Mouse (Mus musculus): ENCODE measurements around the gene Tcf25.

Tcf25 gene

GRCm38 (mm10) chr8:123373403-123374238, at the start of gene Tcf25:
Gene Tcf25, plus strand, starts transcription at chr8:123373753.
- DNase-seq (ENCODE audit: low read depth, low spot score), result peak; percentile 95

- DNase-seq (ENCODE audit: low read depth, low spot score), result no peak
These were observed 45.0 kb upstream of the Tcf25 start for GRCm38 (mm10) chr8:123328552-123328951.

- no peak for DNase-seq (ENCODE audit: low read depth, low spot score)
These were observed 44.2 kb upstream of the Tcf25 start for GRCm38 (mm10) chr8:123329350-123329749.

GRCm38 (mm10) chr8:123329961-123330360, 43.6 kb upstream of the Tcf25 start:
- DNase-seq (ENCODE audit: low read depth, low spot score), result no peak

- no peak for DNase-seq (ENCODE audit: low read depth, low spot score)
These were observed 42.9 kb upstream of the Tcf25 start for GRCm38 (mm10) chr8:123330701-123331100.

GRCm38 (mm10) chr8:123331301-123331700, 42.3 kb upstream of the Tcf25 start:
- DNase-seq (ENCODE audit: low read depth, low spot score), result no peak

- DNase-seq (ENCODE audit: low read depth, low spot score), result no peak
These were observed 41.7 kb upstream of the Tcf25 start for GRCm38 (mm10) chr8:123331810-123332209.

- peak; percentile 60 for DNase-seq (ENCODE audit: low read depth, low spot score)
These were observed 41.1 kb upstream of the Tcf25 start, which contains the start of gene Spire2 for GRCm38 (mm10) chr8:123332262-123333090. Gene Spire2, plus strand, starts transcription at chr8:123332713.

- no peak for DNase-seq (ENCODE audit: low read depth, low spot score)
These were observed 40.4 kb upstream of the Tcf25 start for GRCm38 (mm10) chr8:123333091-123333587.

- no peak for DNase-seq (ENCODE audit: low read depth, low spot score)
These were observed 39.7 kb upstream of the Tcf25 start for GRCm38 (mm10) chr8:123333864-123334263.

GRCm38 (mm10) chr8:123334467-123334866, 39.1 kb upstream of the Tcf25 start:
- DNase-seq (ENCODE audit: low read depth, low spot score), result no peak

- DNase-seq (ENCODE audit: low read depth, low spot score), result no peak
These were observed 36.1 kb upstream of the Tcf25 start for GRCm38 (mm10) chr8:123337475-123337874.

- no peak for DNase-seq (ENCODE audit: low read depth, low spot score)
These were observed 33.5 kb upstream of the Tcf25 start for GRCm38 (mm10) chr8:123340071-123340470.

- no peak for DNase-seq (ENCODE audit: low read depth, low spot score)
These were observed 32.2 kb upstream of the Tcf25 start for GRCm38 (mm10) chr8:123341040-123342015.

GRCm38 (mm10) chr8:123342253-123342652, 31.3 kb upstream of the Tcf25 start:
- DNase-seq (ENCODE audit: low read depth, low spot score), result no peak

GRCm38 (mm10) chr8:123342911-123343310, 30.6 kb upstream of the Tcf25 start:
- no peak for DNase-seq (ENCODE audit: low read depth, low spot score)

- DNase-seq (ENCODE audit: low read depth, low spot score), result no peak
These were observed 30.1 kb upstream of the Tcf25 start for GRCm38 (mm10) chr8:123343422-123343821.

- DNase-seq (ENCODE audit: low read depth, low spot score), result no peak
These were observed 28.4 kb upstream of the Tcf25 start for GRCm38 (mm10) chr8:123345135-123345534.

GRCm38 (mm10) chr8:123345856-123346255, 27.7 kb upstream of the Tcf25 start:
- DNase-seq (ENCODE audit: low read depth, low spot score), result no peak

GRCm38 (mm10) chr8:123347293-123347692, 26.3 kb upstream of the Tcf25 start:
- no peak for DNase-seq (ENCODE audit: low read depth, low spot score)

GRCm38 (mm10) chr8:123348237-123348843, 25.2 kb upstream of the Tcf25 start:
- DNase-seq (ENCODE audit: low read depth, low spot score), result no peak
